Mouse (Mus musculus) central nervous system, embryonic 14 days (tissue): ENCODE results near the gene Ppp6r2. TPM values are rescaled to one million over a fixed set of nuclear protein-coding genes. Genes with fewer than 3 reads are reported as not detected.

Experiments
- polyA plus RNA-seq: library from polyadenylated mRNA; depleted of rRNA; stranded (reverse); fragments of >200 nt; gene quantifications from 2 replicates; pipeline ENCODE4 v1.2.3, GENCODE M21; 2012; rRNA removed

Gene Ppp6r2
- polyA plus RNA-seq: 132 and 154 TPM in 2 replicates

GRCm38 (mm10) chr15:89210915-89211715 is at the start of gene Ppp6r2:
Gene Ppp6r2 (plus strand): TSS chr15:89211553.

GRCm38 (mm10) chr15:89180571-89181229 is 30.7 kb upstream of the Ppp6r2 start, which contains the start of gene Plxnb2:
Gene Plxnb2 (minus strand): TSS chr15:89180788.

GRCm38 (mm10) chr15:89196313-89196706 is 15.0 kb upstream of the Ppp6r2 start, which contains the start of gene Dennd6b:
Gene Dennd6b (minus strand): TSS chr15:89196496.

GRCm38 (mm10) chr15:89315190-89315731 is 103.9 kb downstream of the Ppp6r2 start, which contains the start of gene Sbf1:
Gene Sbf1 (minus strand): TSS chr15:89315311.

DNA sequence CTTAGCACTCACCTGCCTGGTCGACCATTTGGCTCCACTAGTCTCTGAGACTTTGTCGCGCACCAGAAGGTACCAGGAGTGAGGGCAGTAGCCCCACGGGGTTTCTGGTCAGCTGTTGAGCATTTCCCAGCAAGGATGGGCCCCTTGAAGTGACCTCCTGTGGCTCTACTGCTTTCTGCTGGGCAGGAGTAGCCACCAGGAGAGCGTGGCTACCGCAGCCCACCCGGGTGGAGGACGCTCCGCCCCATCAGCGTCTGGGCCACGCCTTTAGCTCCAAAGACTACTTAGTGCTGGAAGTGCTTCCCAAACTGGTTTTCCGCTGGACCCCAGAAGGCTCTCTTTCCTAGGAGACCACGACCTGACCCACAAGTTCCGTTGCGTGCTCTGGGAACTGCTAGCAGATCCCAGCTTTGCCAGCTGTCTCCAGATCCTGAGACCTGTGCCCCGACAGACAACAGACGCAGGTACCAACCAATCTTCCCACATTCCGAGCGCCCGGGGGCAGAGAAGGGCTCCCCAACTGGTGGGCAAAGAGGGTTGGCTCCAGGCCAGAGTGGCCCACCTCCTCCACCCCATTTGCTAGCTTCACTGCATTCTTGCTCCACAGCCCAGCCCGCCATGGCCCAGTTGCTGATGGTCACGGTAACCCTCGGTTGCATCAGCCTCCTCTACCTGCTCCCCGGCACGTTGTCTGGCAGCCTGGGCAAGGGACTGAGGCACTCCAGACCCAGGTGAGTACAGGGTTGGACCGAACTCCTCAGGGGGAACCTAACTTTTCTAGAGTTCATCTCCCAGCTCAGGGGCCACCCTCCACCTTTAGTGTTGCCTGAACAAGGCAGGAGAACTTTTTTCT is 111.5 kb downstream of the Ppp6r2 start, which contains the start of gene Adm2:
Adm2 (plus strand) TSS at position 51 of the 853 bp plus-strand sequence.

DNA sequence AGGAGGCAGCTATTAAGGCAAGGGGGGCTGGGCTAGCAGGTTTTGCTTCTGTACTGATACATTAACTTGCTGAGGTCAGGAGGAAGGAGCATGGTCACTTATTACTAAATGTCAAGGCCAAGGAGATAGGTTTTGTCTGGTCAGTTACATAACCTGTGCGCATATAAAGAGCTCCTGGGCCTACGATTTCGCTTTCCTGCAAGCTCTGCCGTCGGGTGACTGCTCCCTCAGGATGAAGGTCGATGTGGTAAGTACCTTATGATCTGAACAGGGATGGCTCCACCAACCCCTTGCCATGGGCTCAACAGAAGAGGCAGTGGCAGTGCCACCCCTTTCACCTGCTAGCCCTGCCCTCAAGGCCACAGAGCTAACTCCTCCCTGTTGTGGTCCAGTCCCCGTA is 122.9 kb downstream of the Ppp6r2 start, which contains the start of gene Miox:
Miox (plus strand) TSS at position 128 of the 400 bp plus-strand sequence.

Other genes starting within 250 kb of the Ppp6r2 start
- 9.9 and 17.6 TPM in 2 replicates for gene Mlc1, start 232.5 kb upstream of the Ppp6r2 start, polyA plus RNA-seq
- not detected in 2 replicates for gene Mov10l1, start 228.6 kb upstream of the Ppp6r2 start, polyA plus RNA-seq
- 12.5 and 14.4 TPM in 2 replicates for gene Panx2, start 151.8 kb upstream of the Ppp6r2 start, polyA plus RNA-seq
- gene Trabd, start 136.4 kb upstream of the Ppp6r2 start, polyA plus RNA-seq: 41.0 and 43.0 TPM in 2 replicates
- gene Selenoo, start 122.5 kb upstream of the Ppp6r2 start, polyA plus RNA-seq: 38.6 and 40.2 TPM in 2 replicates
- gene Tubgcp6, start 88.4 kb upstream of the Ppp6r2 start, polyA plus RNA-seq: 39.6 and 40.3 TPM in 2 replicates
- 43.2 and 45.5 TPM in 2 replicates for gene Hdac10, start 82.9 kb upstream of the Ppp6r2 start, polyA plus RNA-seq
- gene Mapk12, start 70.8 kb upstream of the Ppp6r2 start, polyA plus RNA-seq: 15.5 TPM in 2 replicates
- 63.8 and 66.3 TPM in 2 replicates for gene Mapk11, start 61.9 kb upstream of the Ppp6r2 start, polyA plus RNA-seq
- 177 and 193 TPM in 2 replicates for gene Plxnb2, start 30.8 kb upstream of the Ppp6r2 start, polyA plus RNA-seq
- gene Dennd6b, start 15.1 kb upstream of the Ppp6r2 start, polyA plus RNA-seq: 137 and 147 TPM in 2 replicates
- 177 and 203 TPM in 2 replicates for gene Sbf1, start 103.8 kb downstream of the Ppp6r2 start, polyA plus RNA-seq
- 0.04 and 0.06 TPM in 2 replicates for gene Adm2, start 111.2 kb downstream of the Ppp6r2 start, polyA plus RNA-seq
- gene Miox, start 122.8 kb downstream of the Ppp6r2 start, polyA plus RNA-seq: not detected in 2 replicates
- 28.3 and 34.0 TPM in 2 replicates for gene Lmf2, start 144.1 kb downstream of the Ppp6r2 start, polyA plus RNA-seq
- gene Ncaph2, start 144.2 kb downstream of the Ppp6r2 start, polyA plus RNA-seq: 118 and 120 TPM in 2 replicates
- gene Sco2, start 162.3 kb downstream of the Ppp6r2 start, polyA plus RNA-seq: 26.9 and 27.1 TPM in 2 replicates
- 2.6 and 2.8 TPM in 2 replicates for gene Tymp, start 165.5 kb downstream of the Ppp6r2 start, polyA plus RNA-seq
- 3.2 and 3.6 TPM in 2 replicates for gene Odf3b, start 167.7 kb downstream of the Ppp6r2 start, polyA plus RNA-seq
- 0.01 TPM in 1 of 2 replicates, not detected in the other for gene Klhdc7b, start 173.4 kb downstream of the Ppp6r2 start, polyA plus RNA-seq
- not detected in 2 replicates for gene Syce3, start 198.9 kb downstream of the Ppp6r2 start, polyA plus RNA-seq
- gene Cpt1b, start 214.3 kb downstream of the Ppp6r2 start, polyA plus RNA-seq: 7.6 and 8.0 TPM in 2 replicates
- gene C730034F03Rik, start 218.0 kb downstream of the Ppp6r2 start, polyA plus RNA-seq: 3.0 and 3.3 TPM in 2 replicates
- 0.28 and 0.29 TPM in 2 replicates for gene Gm44502, start 218.1 kb downstream of the Ppp6r2 start, polyA plus RNA-seq
- gene Chkb, start 218.4 kb downstream of the Ppp6r2 start, polyA plus RNA-seq: 86.7 and 102 TPM in 2 replicates
- 68.3 and 76.1 TPM in 2 replicates for gene Mapk8ip2, start 242.4 kb downstream of the Ppp6r2 start, polyA plus RNA-seq